Mouse (Mus musculus) ES-CJ7 (cell line): ENCODE data around the gene Slc35b2.

Source experiments
- DNase-seq: peaks from one replicate; pipeline ENCODE4 v3.0.0; 2011; ENCODE audit warnings: low read depth, low spot score

The Slc35b2 gene

GRCm38 (mm10) chr17:45563655-45564530 is at the start of gene Slc35b2:
TSS of gene Slc35b2 (plus strand) at chr17:45563874.
- DNase-seq: peak; percentile 93

- DNase-seq: peak; percentile 41
Measured at GRCm38 (mm10) chr17:45515204-45515726, 48.4 kb upstream of the Slc35b2 start.

GRCm38 (mm10) chr17:45515806-45516205 is 47.9 kb upstream of the Slc35b2 start:
- DNase-seq: no peak

- peak; percentile 87 for DNase-seq
Measured at GRCm38 (mm10) chr17:45516488-45516887, 47.2 kb upstream of the Slc35b2 start.

- DNase-seq: no peak
Measured at GRCm38 (mm10) chr17:45517135-45517534, 46.5 kb upstream of the Slc35b2 start.

- DNase-seq: no peak
Measured at GRCm38 (mm10) chr17:45517549-45518215, 46.0 kb upstream of the Slc35b2 start.

GRCm38 (mm10) chr17:45518766-45519475 is 44.8 kb upstream of the Slc35b2 start:
- DNase-seq: no peak

- no peak for DNase-seq
Measured at GRCm38 (mm10) chr17:45520136-45520535, 43.5 kb upstream of the Slc35b2 start.

GRCm38 (mm10) chr17:45523263-45523662 is 40.4 kb upstream of the Slc35b2 start, which contains the start of gene Tcte1:
TSS of gene Tcte1 (plus strand) at chr17:45523434.
- DNase-seq: peak; percentile 76

- DNase-seq: no peak
Measured at GRCm38 (mm10) chr17:45524961-45525360, 38.7 kb upstream of the Slc35b2 start.

- DNase-seq: peak; percentile 89
Measured at GRCm38 (mm10) chr17:45526571-45526970, 37.1 kb upstream of the Slc35b2 start.

- peak; percentile 56 for DNase-seq
Measured at GRCm38 (mm10) chr17:45530346-45530782, 33.3 kb upstream of the Slc35b2 start.

GRCm38 (mm10) chr17:45532896-45533295 is 30.8 kb upstream of the Slc35b2 start:
- DNase-seq: no peak

GRCm38 (mm10) chr17:45536264-45536663 is 27.4 kb upstream of the Slc35b2 start:
- no peak for DNase-seq

- DNase-seq: no peak
Measured at GRCm38 (mm10) chr17:45538394-45538793, 25.3 kb upstream of the Slc35b2 start.

GRCm38 (mm10) chr17:45539664-45540063 is 24.0 kb upstream of the Slc35b2 start:
- DNase-seq: no peak

GRCm38 (mm10) chr17:45542129-45542528 is 21.5 kb upstream of the Slc35b2 start:
- DNase-seq: no peak

- no peak for DNase-seq
Measured at GRCm38 (mm10) chr17:45542705-45543104, 21.0 kb upstream of the Slc35b2 start.

GRCm38 (mm10) chr17:45543115-45543514 is 20.6 kb upstream of the Slc35b2 start:
- DNase-seq: no peak

- DNase-seq: peak; percentile 96
Measured at GRCm38 (mm10) chr17:45544001-45544872, 19.4 kb upstream of the Slc35b2 start.

GRCm38 (mm10) chr17:45544873-45545277 is 18.8 kb upstream of the Slc35b2 start:
- DNase-seq: no peak
